Mouse (Mus musculus): ENCODE results near the gene Erbin. TPM values are rescaled to one million over a fixed set of nuclear protein-coding genes. Genes with fewer than 3 reads are reported as not detected.

Erbin gene
- total RNA-seq (2023): 10 to 100 TPM; 62.1 to 67.7 TPM

GRCm38 (mm10) chr13:103920261-103920932 is at the start of gene Erbin:
TSS of gene Erbin (minus strand) at chr13:103920514.

DNA sequence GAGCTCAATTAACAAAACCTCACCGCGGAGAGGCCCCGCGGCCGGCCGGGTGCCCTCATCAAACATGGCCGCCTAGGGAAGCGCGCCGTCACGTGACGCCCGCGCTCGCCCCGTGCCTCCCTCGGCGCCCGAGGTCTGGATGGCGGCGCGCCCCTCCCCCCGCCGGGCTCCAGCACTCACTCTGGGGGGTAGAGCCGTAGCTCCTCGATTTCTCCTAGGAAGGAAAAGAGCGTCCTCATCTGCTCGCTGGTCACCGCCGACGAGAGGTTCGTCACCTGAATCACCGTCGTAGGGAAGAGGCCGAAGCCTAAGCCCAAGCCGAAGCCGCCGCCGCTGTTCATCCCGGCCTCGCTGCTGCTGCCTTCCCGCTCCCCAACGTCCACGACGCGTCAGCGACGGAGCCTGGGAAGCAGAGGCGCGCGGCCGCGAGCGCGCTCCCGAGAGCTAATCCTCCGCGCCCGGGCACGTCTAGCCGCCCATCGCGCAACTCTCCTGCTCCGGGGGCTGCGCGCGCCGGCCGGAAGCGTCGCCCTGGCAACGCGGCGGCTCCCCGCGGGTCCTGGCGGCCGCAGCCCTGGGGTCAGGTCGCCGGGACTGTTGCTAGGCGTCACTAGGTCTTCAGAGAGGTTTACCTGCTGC is 146.1 kb downstream of the Erbin start, which contains the start of gene Srek1:
Gene Srek1 (minus strand): TSS at position 490 of the 639 bp plus-strand sequence.

Other genes with a start within 250 kb of the Erbin start
- gene Srek1, start 145.9 kb downstream of the Erbin start, total RNA-seq (2023): 10 to 100 TPM; 45.8 to 49.9 TPM
- gene Nln, start 189.1 kb upstream of the Erbin start, total RNA-seq (2023): 10 to 100 TPM; 14.1 to 17.6 TPM
- under 1 TPM in 1 of 2 experiments, not detected in 1; 0.57 TPM for gene Sgtb, start 189.2 kb upstream of the Erbin start, total RNA-seq (2023)